Mouse (Mus musculus) megakaryocyte, adult 5-6 weeks (primary cell): ENCODE results near the gene Sema4a. TPM values are rescaled to one million over a fixed set of nuclear protein-coding genes. Genes with fewer than 3 reads are reported as not detected.
A peak's percentile ranks its signal among the peaks of the same experiment; 100 is the strongest.

ENCODE experiments used
- ATAC-seq: 2 replicates; pipeline ENCODE4 v1.8.0; 2016; ENCODE audit warnings: mild to moderate bottlenecking, inconsistent platforms; ENCODE audit not compliant: poor library complexity, severe bottlenecking
- total RNA-seq, 2 experiments: library from RNA; stranded (forward) in 1 of 2; stranded (reverse) in 1 of 2; fragments of 153-499, 151-499 nt in 1 of 2; fragments of 221-1000, 200-1000 nt in 1 of 2; gene quantifications; 2 replicates each; pipeline versions ENCODE4 v1.2.3 to v1.2.4; 2015 to 2017

Gene Sema4a
- 171 and 181 TPM in 2 replicates for total RNA-seq (2015)
- total RNA-seq (2017): 164 and 167 TPM in 2 replicates

GRCm38 (mm10) chr3:88460983-88461696 lies at the start of gene Sema4a:
Gene Sema4a, minus strand, starts transcription at chr3:88461182.
- no peak for ATAC-seq

DNA sequence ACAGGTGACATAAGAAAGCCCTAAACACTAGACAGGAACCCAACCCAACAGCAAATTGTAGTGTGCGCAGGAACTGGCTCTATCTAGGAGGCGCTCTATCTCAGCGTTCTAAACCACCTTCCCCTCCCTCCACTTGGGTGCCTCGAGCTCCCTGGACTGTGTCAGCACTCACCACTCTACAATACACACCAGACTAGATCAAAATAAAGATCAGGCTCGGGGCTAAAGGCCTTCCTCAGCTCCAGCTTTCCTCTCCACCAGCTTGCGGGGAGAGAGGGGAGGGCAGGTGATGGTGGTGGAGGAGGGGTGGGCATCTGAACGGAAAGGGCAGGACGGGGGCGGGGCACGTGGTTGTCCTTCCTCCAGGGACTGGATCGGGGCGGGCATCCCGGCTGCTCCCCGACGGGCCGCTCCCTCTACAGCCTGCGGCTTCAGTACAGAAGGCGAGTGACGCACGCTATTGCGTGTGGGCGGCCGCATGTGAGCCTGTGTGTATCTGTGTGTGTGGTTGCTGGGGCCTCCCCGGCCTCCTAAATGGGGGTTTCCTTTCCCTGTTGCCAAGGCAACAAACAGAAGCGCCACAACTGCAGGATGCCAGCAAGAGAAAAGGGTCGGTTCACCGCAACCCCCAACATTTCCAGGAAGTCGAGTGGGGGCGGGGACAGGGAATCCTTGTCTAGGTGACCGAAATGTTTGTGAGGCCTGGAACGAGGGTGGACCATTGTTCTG lies 48.9 kb upstream of the Sema4a start, which contains the start of gene Lmna:
Gene Lmna, minus strand, starts transcription at position 265 of the 729 bp plus-strand sequence.
- peak; percentile 92 for ATAC-seq

DNA sequence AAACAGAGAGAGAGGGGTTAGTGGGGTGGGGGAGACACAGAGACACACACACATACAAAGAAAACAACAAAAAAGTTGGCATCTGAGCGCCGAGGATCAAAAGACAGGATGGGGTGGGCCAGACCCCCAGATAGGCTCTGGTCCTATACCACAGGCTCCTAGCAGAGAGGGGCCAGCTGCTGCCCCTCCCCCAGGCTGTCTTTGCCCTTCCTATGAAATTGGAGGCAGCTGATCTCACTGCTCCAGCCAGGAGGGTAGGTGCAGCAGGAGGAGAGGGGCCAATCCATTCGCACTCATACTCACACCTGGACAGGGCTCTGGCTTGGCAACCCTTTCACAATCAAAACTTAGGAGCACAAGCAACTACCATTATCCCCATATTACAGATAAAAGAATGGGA lies 48.3 kb upstream of the Sema4a start:
- no peak for ATAC-seq

DNA sequence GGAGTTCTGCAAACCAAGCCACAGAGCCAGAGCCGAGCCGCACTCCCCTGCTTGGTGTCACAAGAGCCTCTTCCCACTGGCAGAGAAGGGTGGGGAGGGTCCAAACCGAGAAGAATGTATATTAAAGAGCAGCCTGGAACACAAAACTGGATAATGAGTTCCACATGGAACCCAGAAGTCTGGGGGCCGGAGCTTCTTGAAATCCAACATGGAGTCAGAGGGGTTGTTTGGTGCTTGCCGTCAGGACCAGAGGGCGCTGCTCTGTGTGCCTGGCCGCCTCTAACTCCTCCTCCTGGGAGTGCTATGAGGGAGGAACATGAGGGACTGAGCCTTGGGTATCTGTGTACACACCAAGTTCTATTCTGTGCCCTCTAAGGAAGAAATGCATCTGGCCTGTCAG lies 44.8 kb upstream of the Sema4a start:
- no peak for ATAC-seq

DNA sequence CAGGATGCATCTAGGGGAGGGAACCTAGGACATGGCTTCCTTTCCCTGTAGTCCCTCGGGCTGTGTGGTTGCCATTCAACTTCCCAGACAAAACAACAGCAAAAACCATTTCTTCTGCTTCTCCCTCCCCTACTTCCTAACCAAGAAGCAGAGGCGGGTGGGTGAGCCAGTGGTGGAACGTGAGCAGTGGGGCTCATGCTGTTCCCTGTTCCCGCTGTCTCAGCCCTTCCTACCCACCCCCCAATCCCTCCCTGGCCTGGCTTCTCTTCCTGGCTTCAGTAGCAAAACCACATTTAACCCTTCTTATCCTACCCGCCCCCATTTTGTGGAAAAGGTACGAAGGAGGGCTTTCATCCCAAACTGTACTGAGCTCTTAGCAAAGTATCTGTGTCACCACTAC lies 44.1 kb upstream of the Sema4a start:
- ATAC-seq: no peak

- ATAC-seq: no peak
Measured at GRCm38 (mm10) chr3:88503881-88504746, 43.1 kb upstream of the Sema4a start.

DNA sequence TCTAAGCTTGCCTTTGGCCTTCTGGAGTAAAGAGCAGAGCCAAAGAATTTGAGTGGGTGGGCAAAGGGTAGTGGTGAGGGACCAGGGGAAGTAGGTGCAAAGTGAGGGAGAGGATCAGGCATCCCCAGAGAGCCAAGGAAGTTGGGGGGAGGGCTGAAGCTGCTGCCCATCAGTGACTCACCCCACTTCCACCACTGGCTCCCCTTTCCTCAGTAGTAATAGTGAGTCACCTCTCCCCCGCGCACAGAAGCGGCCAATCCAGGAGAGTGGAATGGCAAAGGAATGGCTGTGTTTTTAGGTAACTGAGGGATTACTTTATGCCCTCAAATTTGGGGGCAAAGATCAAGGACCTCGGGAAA lies 42.5 kb upstream of the Sema4a start:
- no peak for ATAC-seq

DNA sequence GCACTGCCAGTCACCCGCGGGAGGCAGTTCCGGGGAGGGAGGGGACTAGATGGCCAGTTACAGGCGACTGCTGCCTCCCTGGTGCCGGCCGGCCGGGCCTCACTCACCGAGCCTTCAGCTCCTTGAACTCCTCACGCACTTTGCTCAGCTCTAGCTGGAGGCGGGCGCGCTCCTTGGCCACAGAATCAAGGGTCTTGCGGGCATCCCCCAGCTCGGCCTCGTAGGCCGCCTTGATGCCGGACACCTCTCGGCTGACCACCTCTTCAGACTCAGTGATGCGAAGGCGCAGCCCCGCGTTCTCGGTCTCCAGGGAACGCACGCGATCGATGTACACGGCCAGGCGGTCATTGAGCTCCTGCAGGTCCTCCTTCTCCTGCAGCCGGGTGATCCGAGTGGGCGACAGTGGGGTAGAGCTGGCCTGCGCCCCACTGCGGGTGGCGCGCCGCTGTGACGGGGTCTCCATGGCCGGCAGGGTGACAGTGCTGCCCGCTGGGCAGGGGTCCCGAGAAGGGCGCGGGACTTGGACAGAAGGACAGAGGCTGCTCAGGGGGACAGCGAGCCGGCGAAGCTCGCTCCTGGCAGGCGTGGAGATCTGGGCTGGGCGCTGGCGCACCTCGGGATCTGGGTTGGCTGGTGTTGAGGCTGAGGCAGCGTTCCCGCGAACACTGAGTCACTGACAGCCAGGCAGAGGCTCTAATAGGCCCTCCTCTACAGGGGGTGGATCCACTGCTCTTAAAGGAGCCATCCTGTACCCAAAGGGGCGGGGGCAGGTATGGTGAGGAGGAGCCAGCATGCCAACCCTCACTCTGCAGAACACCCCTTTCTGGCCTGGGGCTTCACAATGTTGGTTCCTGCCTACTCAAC lies 41.9 kb upstream of the Sema4a start:
- ATAC-seq: peak; percentile 81

- ATAC-seq: no peak
Measured at GRCm38 (mm10) chr3:88502031-88502571, 41.1 kb upstream of the Sema4a start.

- no peak for ATAC-seq
Measured at GRCm38 (mm10) chr3:88501366-88502030, 40.5 kb upstream of the Sema4a start.

GRCm38 (mm10) chr3:88500655-88501365 lies 39.8 kb upstream of the Sema4a start:
- no peak for ATAC-seq

GRCm38 (mm10) chr3:88500087-88500486 lies 39.1 kb upstream of the Sema4a start:
- no peak for ATAC-seq

- ATAC-seq: no peak
Measured at GRCm38 (mm10) chr3:88499580-88499979, 38.6 kb upstream of the Sema4a start.

DNA sequence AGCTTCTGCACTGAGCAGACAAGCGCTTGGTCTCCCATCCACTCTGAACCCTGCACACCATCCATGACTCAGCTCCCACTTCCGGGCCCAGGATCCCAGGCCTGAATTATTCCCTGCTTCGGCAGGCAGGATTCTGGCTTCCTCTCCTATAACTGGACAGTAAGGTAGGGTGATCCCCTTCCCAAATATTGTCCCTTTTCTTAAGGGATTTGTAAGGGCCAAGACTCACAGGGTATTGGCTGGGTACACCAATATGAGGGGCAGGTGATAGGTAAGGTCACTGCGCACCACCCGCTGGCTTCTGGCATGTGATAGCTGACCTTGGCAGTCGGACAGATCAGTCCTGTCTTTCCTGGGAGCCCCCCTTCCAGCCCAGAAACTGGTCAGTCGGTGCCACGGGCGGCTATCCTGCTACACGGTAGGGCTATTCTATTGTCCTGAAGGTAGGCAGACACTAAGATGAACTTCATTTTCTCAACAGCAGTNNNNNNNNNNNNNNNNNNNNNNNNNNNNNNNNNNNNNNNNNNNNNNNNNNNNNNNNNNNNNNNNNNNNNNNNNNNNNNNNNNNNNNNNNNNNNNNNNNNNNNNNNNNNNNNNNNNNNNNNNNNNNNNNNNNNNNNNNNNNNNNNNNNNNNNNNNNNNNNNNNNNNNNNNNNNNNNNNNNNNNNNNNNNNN lies 34.9 kb upstream of the Sema4a start:
- no peak for ATAC-seq

- no peak for ATAC-seq
Measured at GRCm38 (mm10) chr3:88494836-88495628, 34.0 kb upstream of the Sema4a start.

GRCm38 (mm10) chr3:88493706-88494582 lies 33.0 kb upstream of the Sema4a start:
- ATAC-seq: no peak

DNA sequence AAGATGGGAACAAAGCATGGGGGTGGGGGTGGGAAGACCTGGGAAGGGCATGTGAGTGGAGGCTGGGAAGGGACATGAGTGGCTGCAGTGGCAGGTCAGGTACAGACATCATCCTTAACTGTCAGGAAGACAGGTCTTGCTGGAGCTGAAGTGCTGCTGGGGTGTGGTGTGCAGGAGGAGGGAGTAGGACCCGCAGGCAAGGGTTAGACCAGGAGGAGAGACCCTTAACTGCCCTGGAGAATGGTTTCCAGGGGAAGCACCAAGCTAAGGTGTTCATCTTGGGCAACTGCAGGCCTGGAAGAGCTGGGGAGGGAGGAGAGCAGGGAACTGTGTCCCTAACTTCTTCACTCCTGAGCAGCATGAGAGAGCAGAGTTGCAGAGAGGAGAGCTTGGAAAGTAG lies 26.4 kb upstream of the Sema4a start:
- ATAC-seq: no peak
